Mouse (Mus musculus) G1E (cell line): ENCODE results near the gene Pithd1.

Experiments
- CTCF ChIP-seq: IDR thresholded peaks from 2 replicates; pipeline ENCODE4 v1.5.1; 2012; ENCODE audit warnings: low read depth, low read length, inconsistent platforms, mixed read lengths
- GATA2 ChIP-seq: IDR thresholded peaks from 2 replicates; pipeline ENCODE4 v1.6.1; 2012; ENCODE audit warnings: low read depth, low read length, inconsistent platforms, borderline replicate concordance
- POLR2AphosphoS5 ChIP-seq: IDR thresholded peaks from 2 replicates; pipeline ENCODE4 v1.6.1; 2012; ENCODE audit warnings: low read depth, low read length, inconsistent platforms; ENCODE audit not compliant: insufficient replicate concordance

GRCm38 (mm10) chr4:135984556-135984955, 2.5 kb downstream of the Pithd1 start:
- TF ChIP-seq CTCF (no peak), GATA2 (no peak), POLR2AphosphoS5 (no peak)
